Mouse (Mus musculus) CH12.LX (cell line): ENCODE measurements at regions not wholly inside any gene's neighbourhood (a gene's known extent, or its start where the extent isn't known, plus 50 kb on each side); places are given as distances from the start of the nearest gene placed in this dataset.

Experiments
- DNase-seq: peaks from one replicate; pipeline ENCODE4 v3.0.0-alpha.2; 2013; ENCODE audit errors: extremely low read depth
- H3K27ac ChIP-seq: 2 replicates; pipeline ENCODE4 v1.5.1; 2012; ENCODE audit warnings: low read depth, mild to moderate bottlenecking, control low read depth, moderate library complexity; ENCODE audit not compliant: insufficient read depth
- H3K27me3 ChIP-seq: replicated peaks from 2 replicates; pipeline ENCODE3; 2012; ENCODE audit warnings: inconsistent platforms
- H3K36me3 ChIP-seq, 2 experiments: replicated peaks in 1 of 2; 2 replicates each; pipeline versions ENCODE3 to v1.6.1; 2012; ENCODE audit warnings: inconsistent platforms in 1 of 2, low read length in 1 of 2, mild to moderate bottlenecking in 1 of 2, mixed read lengths in 1 of 2, moderate library complexity in 1 of 2; ENCODE audit not compliant: control insufficient read depth in 1 of 2, insufficient read depth in 1 of 2
- H3K4me1 ChIP-seq, 2 experiments: 2 replicates each; pipeline ENCODE4 v1.6.1; 2012; ENCODE audit warnings: inconsistent platforms in 1 of 2, moderate library complexity in 1 of 2; ENCODE audit not compliant: insufficient read depth in 2 of 2, control insufficient read depth in 1 of 2
- H3K4me2 ChIP-seq: 2 replicates; pipeline ENCODE4 v1.6.1; 2012; ENCODE audit warnings: low read depth, mild to moderate bottlenecking, control low read depth; ENCODE audit not compliant: poor library complexity, insufficient read depth, severe bottlenecking
- H3K4me3 ChIP-seq, 3 experiments: fragments of 150-350 bp in 1 of 3; sonication (generic) in 1 of 3; replicated peaks in 1 of 3; 2 replicates each; pipeline versions ENCODE3 to v1.5.1; 2011 to 2012; ENCODE audit warnings: low read depth in 2 of 3, low read length in 2 of 3, mild to moderate bottlenecking in 2 of 3, moderate library complexity in 2 of 3, control low read depth in 1 of 3, improper control_type of control experiment in 1 of 3, inconsistent platforms in 1 of 3, mixed read lengths in 1 of 3; ENCODE audit not compliant: poor library complexity in 1 of 3
- H3K79me2 ChIP-seq: replicated peaks from 2 replicates; pipeline ENCODE4 v1.6.1; 2012; ENCODE audit warnings: mild to moderate bottlenecking, moderate library complexity; ENCODE audit not compliant: control insufficient read depth, poor library complexity, insufficient read depth, severe bottlenecking; ENCODE audit errors: extremely low read depth
- H3K9ac ChIP-seq: 2 replicates; pipeline ENCODE4 v1.6.1; 2012; ENCODE audit warnings: low read depth, mild to moderate bottlenecking, control low read depth, moderate library complexity; ENCODE audit not compliant: insufficient read depth
- H3K9me3 ChIP-seq: replicated peaks from 2 replicates; pipeline ENCODE3; 2012; ENCODE audit warnings: low read length, inconsistent platforms, mixed read lengths
- CHD2 ChIP-seq: IDR thresholded peaks from 2 replicates; pipeline ENCODE4 v1.6.1; 2011; ENCODE audit warnings: low read length, improper control_type of control experiment
- ETS1 ChIP-seq: conservative IDR thresholded peaks from 2 replicates; pipeline ENCODE4 v1.6.1; 2012; ENCODE audit warnings: low read depth, mild to moderate bottlenecking, inconsistent platforms, low read length, improper control_type of control experiment, moderate library complexity
- GABPA ChIP-seq: IDR thresholded peaks from 2 replicates; pipeline ENCODE4 v1.6.1; 2012; ENCODE audit warnings: low read depth, low read length, improper control_type of control experiment, inconsistent platforms; ENCODE audit not compliant: insufficient replicate concordance
- HCFC1 ChIP-seq: IDR thresholded peaks from 2 replicates; pipeline ENCODE4 v1.6.1; 2012; ENCODE audit warnings: low read depth, mild to moderate bottlenecking, inconsistent platforms, low read length, improper control_type of control experiment
- JUND ChIP-seq: conservative IDR thresholded peaks from 2 replicates; pipeline ENCODE4 v1.6.1; 2011; ENCODE audit warnings: low read depth, low read length, improper control_type of control experiment
- KAT2A ChIP-seq: IDR thresholded peaks from 2 replicates; pipeline ENCODE4 v1.6.1; 2012; ENCODE audit warnings: low read length, improper control_type of control experiment, inconsistent platforms; ENCODE audit not compliant: insufficient replicate concordance
- MAFK ChIP-seq: IDR thresholded peaks from 2 replicates; pipeline ENCODE4 v1.6.1; 2011; ENCODE audit warnings: low read length, improper control_type of control experiment; ENCODE audit not compliant: insufficient replicate concordance
- MAZ ChIP-seq: IDR thresholded peaks from 2 replicates; pipeline ENCODE4 v1.6.1; 2012; ENCODE audit warnings: low read depth, mild to moderate bottlenecking, inconsistent platforms, low read length, improper control_type of control experiment, moderate library complexity
- MEF2A ChIP-seq: IDR thresholded peaks from 2 replicates; pipeline ENCODE4 v1.6.1; 2014; ENCODE audit warnings: low read depth, mild to moderate bottlenecking, inconsistent platforms, low read length, improper control_type of control experiment, borderline replicate concordance
- MXI1 ChIP-seq: IDR thresholded peaks from 2 replicates; pipeline ENCODE4 v1.6.1; 2011; ENCODE audit warnings: mild to moderate bottlenecking, low read depth, low read length, improper control_type of control experiment
- MYC ChIP-seq: IDR thresholded peaks from 2 replicates; pipeline ENCODE4 v1.6.1; 2011; ENCODE audit warnings: low read depth, mild to moderate bottlenecking, improper control_type of control experiment, low read length
- NRF1 ChIP-seq: IDR thresholded peaks from 2 replicates; pipeline ENCODE4 v1.6.1; 2014; ENCODE audit warnings: low read depth, mild to moderate bottlenecking, inconsistent platforms, low read length, improper control_type of control experiment, moderate library complexity
- PAX5 ChIP-seq: IDR thresholded peaks from 2 replicates; pipeline ENCODE4 v1.6.1; 2012; ENCODE audit warnings: low read length, inconsistent platforms, mixed read lengths
- POLR2A ChIP-seq: IDR thresholded peaks from 2 replicates; pipeline ENCODE4 v1.6.1; 2011; ENCODE audit warnings: low read depth, mild to moderate bottlenecking, improper control_type of control experiment, low read length
- POLR2AphosphoS2 ChIP-seq: IDR thresholded peaks from 2 replicates; pipeline ENCODE4 v1.6.1; 2011; ENCODE audit warnings: low read depth, low read length, improper control_type of control experiment
- RAD21 ChIP-seq: IDR thresholded peaks from 2 replicates; pipeline ENCODE4 v1.6.1; 2011; ENCODE audit warnings: low read depth, mild to moderate bottlenecking, low read length, improper control_type of control experiment, moderate library complexity
- RCOR1 ChIP-seq: conservative IDR thresholded peaks from 2 replicates; pipeline ENCODE4 v1.6.1; 2012; ENCODE audit warnings: low read depth, mild to moderate bottlenecking, inconsistent platforms, low read length, improper control_type of control experiment
- SIN3A ChIP-seq: IDR thresholded peaks from 2 replicates; pipeline ENCODE4 v1.6.1; 2012; ENCODE audit warnings: low read length, improper control_type of control experiment, inconsistent platforms
- TCF12 ChIP-seq: IDR thresholded peaks from 2 replicates; pipeline ENCODE4 v1.6.1; 2014; ENCODE audit warnings: low read depth, mild to moderate bottlenecking, inconsistent platforms, low read length, improper control_type of control experiment
- UBTF ChIP-seq: IDR thresholded peaks from 2 replicates; pipeline ENCODE4 v1.6.1; 2012; ENCODE audit warnings: low read depth, mild to moderate bottlenecking, inconsistent platforms, low read length, improper control_type of control experiment, moderate library complexity
- USF2 ChIP-seq: conservative IDR thresholded peaks from 2 replicates; pipeline ENCODE4 v1.6.1; 2011; ENCODE audit warnings: low read depth, low read length, improper control_type of control experiment
- dilution Hi-C: fragments of 300-500 bp; cut with MboI; formaldehyde crosslinking; loops from 2 replicates; pipeline ENCODE4 v1.14.3; 2020; ENCODE audit warnings: low sequenced_read_pairs; ENCODE audit not compliant: extremely low pct_unique_long_range_greater_than_20kb, extremely low pct_ligation_motif_present
- in situ Hi-C: fragments of 300-500 bp; cut with MboI; formaldehyde crosslinking; loops from 3 replicates; pipeline ENCODE4 v1.14.3; 2019; ENCODE audit warnings: low sequenced_read_pairs, low pct_ligation_motif_present, low pct_unique_long_range_greater_than_20kb, mixed read lengths

DNA sequence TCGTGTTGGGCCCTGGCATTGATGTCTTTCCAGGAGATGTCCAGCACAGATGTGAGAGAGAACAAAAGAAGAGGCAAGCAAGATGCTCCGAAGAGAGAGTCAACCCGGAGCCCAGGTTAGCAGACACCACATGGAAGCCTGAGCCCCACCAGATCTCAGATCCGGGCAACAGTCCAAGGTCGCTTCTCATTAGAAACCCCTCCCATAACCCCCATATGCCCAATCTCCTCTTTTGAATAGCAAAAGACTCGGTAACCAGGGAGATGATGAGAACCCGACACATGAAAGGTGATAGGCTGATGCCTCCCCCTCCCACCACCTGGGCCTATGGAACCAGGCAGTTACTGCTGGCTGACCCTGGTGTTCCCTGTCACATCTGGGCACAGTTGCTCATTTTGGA is 155.7 kb upstream of the Igsf21 start:
- in situ Hi-C loops (no loop called here), dilution Hi-C loops (no loop called here)
- Histone ChIP-seq H3K4me2 (no peak overlapping the region), H3K4me1 (peaks cover 0 to 5% of the 10 kb centered on the region in 2 experiments; a peak in 3 of 4 replicates), H3K9ac (no peak overlapping the region), H3K4me3 (no peak overlapping the region), H3K27me3 (peaks cover 39% of the 10 kb centered on the region), H3K36me3 (no peaks in the 10 kb centered on the region), H3K79me2 (no peaks in the 10 kb centered on the region), H3K9me3 (no peaks in the 10 kb centered on the region), H3K27ac (no peak overlapping the region)
- no peak for DNase-seq
- TF ChIP-seq SIN3A (no peak), RCOR1 (no peak), ETS1 (no peak), UBTF (no peak), POLR2A (no peak), MXI1 (no peak), MAFK (no peak), TCF12 (no peak), MEF2A (no peak), POLR2AphosphoS2 (no peak), KAT2A (no peak), GABPA (no peak), MYC (no peak), USF2 (no peak), JUND (no peak), PAX5 (no peak)

- H3K4me2 ChIP-seq = no peak overlapping the region
- H3K27me3 ChIP-seq = peaks cover 44% of the 10 kb centered on the region
- H3K27ac ChIP-seq = no peak overlapping the region
- H3K4me1 ChIP-seq = peaks cover 0 to 3% of the 10 kb centered on the region in 2 experiments; a peak in 3 of 4 replicates
- no peak overlapping the region for H3K4me3 ChIP-seq
- TF ChIP-seq CHD2 (no peak), SIN3A (no peak), HCFC1 (no peak), NRF1 (no peak), MAZ (no peak), RAD21 (no peak)
- no peaks in the 10 kb centered on the region for H3K9me3 ChIP-seq
- no peaks in the 10 kb centered on the region for H3K79me2 ChIP-seq
- in situ Hi-C loops (no loop called here), dilution Hi-C loops (no loop called here)
- no peaks in the 10 kb centered on the region for H3K36me3 ChIP-seq
- H3K9ac ChIP-seq = no peak overlapping the region
- no peak for DNase-seq
Measured at GRCm38 (mm10) chr4:140401632-140402031, 155.0 kb upstream of the Igsf21 start.
